Mouse (Mus musculus) heart, postnatal 25 days (tissue): ENCODE results near the gene Cacna2d1. TPM values are rescaled to one million over a fixed set of nuclear protein-coding genes. Genes with fewer than 3 reads are reported as not detected.

Experiments used
- DNase-seq: peaks from one replicate; pipeline ENCODE4 v3.0.0; 2022; ENCODE audit warnings: low spot score
- intact Hi-C: fragments of 180-260 bp; cut with DNase I; formaldehyde crosslinking; loops from one replicate; pipeline ENCODE4 v1.15.1; 2025
- total RNA-seq, 2 experiments: library from RNA; stranded (reverse); gene quantifications; 2 replicates each; pipeline ENCODE4 v1.2.3; 2021

Gene Cacna2d1
- total RNA-seq, 2 experiments from 2014 or later = 97.0 to 105 TPM

DNA sequence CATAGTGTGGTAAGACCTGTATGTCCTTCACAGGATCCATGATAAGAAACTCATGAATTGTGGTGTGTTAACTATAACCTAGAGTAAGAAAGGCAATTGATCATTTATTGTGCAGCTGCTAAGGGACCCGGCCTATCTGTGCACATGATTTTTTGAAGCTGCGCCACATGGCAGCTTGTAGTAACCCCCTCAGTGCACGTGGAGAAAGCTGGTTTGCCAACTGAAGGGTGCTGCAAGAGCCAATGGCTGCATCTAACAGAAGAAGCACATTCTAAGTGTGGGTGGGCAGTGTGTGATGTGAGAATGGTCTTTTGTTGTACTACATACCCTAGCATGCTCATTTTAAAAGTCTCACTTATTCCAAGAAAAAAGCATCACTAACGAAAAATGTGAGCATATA, 302.1 kb downstream of the Cacna2d1 start:
- intact Hi-C loops = no loop called here
- no peak for DNase-seq

- DNase-seq = peak; percentile 55
- intact Hi-C loops = no loop called here
These were observed 303.5 kb downstream of the Cacna2d1 start for GRCm38 (mm10) chr5:16237972-16238371.

DNA sequence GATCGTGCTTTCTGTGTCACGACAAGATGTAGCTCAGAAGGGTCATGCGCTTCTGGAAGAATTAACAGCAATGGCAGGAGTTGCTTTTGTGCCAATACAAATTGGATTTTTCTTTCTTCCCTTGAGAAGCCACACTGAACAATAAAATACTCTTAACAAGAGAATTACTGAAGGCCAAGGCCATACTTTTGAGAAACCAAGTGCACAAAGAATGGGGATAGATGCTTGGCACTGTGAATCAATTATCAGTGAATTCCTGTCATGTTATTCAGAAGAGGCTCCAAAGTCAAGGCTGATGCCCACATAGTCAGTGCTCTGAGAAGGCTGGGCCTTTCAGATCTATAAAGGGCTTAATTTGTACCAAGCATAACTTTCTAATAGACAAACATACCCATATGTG, 305.8 kb downstream of the Cacna2d1 start:
- DNase-seq = no peak
- intact Hi-C loops = no loop called here

DNA sequence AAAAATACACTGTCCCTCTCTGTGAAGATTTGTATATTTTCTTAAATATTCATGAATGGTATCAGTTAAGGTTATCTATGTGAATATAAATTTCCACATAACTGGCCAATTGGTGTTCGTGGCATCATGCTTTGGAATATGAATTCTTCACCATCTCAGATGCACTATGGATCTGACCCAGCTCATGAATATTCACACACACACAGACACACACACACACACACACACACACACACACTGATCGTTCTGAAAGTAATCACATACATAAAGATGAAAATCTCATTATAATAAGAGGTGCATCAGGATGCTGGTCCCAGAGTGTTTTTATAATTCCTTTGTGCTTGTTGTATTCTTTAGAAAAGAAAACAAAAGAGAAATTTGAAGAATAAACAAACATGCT, 309.1 kb downstream of the Cacna2d1 start:
- DNase-seq = no peak
- intact Hi-C loops = no loop called here

DNA sequence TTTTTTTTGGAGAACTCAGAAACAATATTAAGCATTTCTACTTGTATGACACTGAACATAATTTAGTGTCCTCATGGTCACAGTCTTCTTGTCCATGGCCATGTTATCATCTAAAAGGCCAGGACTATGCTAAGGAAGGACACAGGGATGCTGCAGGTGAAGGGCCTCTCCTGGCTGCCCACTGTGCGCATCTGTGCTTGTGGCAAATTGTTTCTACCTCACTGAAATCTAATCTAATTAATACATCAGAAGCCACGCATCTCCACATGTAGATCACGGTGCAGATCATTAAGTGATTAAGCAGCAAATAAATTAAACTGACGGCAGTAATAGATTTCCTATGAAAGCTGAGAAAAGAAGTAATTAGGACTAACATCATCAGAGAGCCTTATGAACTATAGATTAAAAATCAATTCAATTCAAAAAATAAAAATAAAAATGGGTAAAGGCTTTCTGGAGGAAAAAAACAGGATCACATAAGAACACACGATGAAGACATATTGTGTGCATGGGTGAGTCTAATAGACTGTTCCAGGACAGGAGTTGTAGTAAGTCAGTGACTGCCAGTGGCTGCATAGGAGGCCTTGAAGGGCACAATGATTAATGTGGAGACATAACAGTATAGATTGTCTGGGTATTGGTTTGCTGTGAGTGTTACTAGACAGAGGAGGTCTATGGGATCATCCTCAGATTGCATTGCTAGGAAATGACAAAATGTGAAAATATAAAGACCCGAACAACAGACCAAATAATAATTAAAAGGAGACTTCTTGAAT, 318.4 kb downstream of the Cacna2d1 start:
- intact Hi-C loops = no loop called here
- no peak for DNase-seq

- no peak for DNase-seq
- intact Hi-C loops = no loop called here
These were observed 319.3 kb downstream of the Cacna2d1 start for GRCm38 (mm10) chr5:16253768-16254167.

- intact Hi-C loops = no loop called here
- DNase-seq = no peak
These were observed 330.9 kb downstream of the Cacna2d1 start for GRCm38 (mm10) chr5:16265385-16265784.

GRCm38 (mm10) chr5:16277058-16277457, 342.6 kb downstream of the Cacna2d1 start:
- intact Hi-C loops = no loop called here

GRCm38 (mm10) chr5:16281229-16281628, 346.7 kb downstream of the Cacna2d1 start:
- no peak for DNase-seq
- intact Hi-C loops = no loop called here

More at GRCm38 (mm10) chr5:16277058-16277457, 342.6 kb downstream of the Cacna2d1 start:
- DNase-seq = no peak

GRCm38 (mm10) chr5:16293223-16293622, 358.7 kb downstream of the Cacna2d1 start:
- no peak for DNase-seq
- intact Hi-C loops = loop anchor here (5.0 to 10.0 kb wide), 3 partner anchors 358 to 588 kb away; partner anchors contain the start of gene Cacna2d1

GRCm38 (mm10) chr5:16293825-16294224, 359.3 kb downstream of the Cacna2d1 start:
- DNase-seq = no peak
- intact Hi-C loops = loop anchor here (5.0 to 10.0 kb wide), 3 partner anchors 359 to 589 kb away; partner anchors contain the start of gene Cacna2d1

DNA sequence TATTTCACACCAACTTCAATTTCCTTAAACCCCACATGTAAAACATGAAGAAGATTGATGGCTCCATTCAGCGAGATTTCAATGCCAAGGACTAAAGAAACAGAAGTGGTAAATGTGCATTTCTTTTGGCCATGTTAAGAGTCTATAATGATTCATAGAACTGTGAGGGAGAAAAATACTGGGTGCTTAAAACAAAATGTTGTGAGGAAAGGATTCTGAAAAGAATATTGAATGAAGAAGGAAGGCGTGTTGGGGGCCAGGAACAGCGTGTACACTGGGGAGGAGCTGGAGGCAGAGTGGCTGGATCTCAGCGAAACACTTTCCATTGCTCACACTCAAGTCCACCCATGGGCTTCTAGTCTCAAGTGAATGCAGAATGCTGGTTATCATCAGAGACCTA, 360.2 kb downstream of the Cacna2d1 start:
- intact Hi-C loops = loop anchor here (5.0 to 10.0 kb wide), 3 partner anchors 360 to 590 kb away; partner anchors contain the start of gene Cacna2d1
- DNase-seq = no peak

DNA sequence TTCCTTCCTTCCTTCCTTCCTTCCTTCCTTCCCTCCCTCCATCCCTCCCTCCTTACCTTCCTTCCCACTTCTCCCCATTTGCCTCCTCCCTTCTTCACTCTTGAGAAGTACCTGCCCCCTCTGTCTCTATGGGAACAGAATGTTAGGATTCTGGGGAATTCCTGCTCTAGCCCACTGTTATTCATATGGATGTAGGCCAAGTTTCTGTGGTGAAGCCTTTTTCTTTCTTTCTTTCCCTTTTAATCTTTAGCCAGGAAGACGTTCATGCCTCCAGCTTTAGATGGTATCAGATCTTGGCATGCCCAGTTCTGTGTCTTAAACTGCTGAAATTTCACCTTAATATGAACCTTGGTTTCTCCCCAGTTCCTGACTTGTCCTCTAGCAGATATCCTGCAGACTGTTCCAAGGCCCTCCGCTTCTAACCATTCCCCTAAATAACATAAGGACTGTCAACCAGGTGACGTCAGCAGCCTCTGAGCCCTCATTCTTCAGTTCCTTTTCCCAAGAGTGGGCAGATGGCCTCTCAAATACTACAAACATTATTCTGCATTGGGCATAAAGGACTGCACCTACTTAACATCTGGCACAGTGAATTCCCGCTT, 362.8 kb downstream of the Cacna2d1 start:
- intact Hi-C loops = loop anchor here (10.0 kb wide), 2 partner anchors 362 to 592 kb away; partner anchors contain the start of gene Cacna2d1

GRCm38 (mm10) chr5:16299631-16300030, 365.1 kb downstream of the Cacna2d1 start:
- intact Hi-C loops = loop anchor here (10.0 kb wide), 2 partner anchors 365 to 595 kb away; partner anchors contain the start of gene Cacna2d1

More for the DNA sequence above, 362.8 kb downstream of the Cacna2d1 start:
- DNase-seq = no peak

GRCm38 (mm10) chr5:16309168-16310006, 374.9 kb downstream of the Cacna2d1 start:
- DNase-seq = no peak
- intact Hi-C loops = loop anchor here (5.0 kb wide), 1 partner anchor 558 kb away; no protein-coding TSS in a partner anchor

More at GRCm38 (mm10) chr5:16299631-16300030, 365.1 kb downstream of the Cacna2d1 start:
- no peak for DNase-seq

DNA sequence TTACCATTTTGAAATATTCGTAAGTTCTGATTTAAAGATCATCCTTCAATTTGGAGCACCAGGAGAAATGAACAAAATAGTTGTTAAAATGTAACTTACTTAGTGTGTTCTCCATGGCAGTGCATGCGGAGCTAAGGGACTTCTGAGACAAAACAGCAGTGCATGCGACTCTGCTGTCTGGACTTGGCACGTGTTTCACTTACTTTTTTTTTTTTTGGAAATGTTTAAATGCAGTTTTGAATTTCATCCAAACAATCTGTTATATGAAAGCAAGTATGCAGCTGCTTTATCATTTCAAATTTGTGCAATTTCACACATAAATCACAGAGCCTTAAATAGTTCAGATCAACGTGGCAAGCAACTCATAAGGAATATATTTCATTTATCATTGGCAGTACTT, 379.8 kb downstream of the Cacna2d1 start:
- DNase-seq = no peak
- intact Hi-C loops = no loop called here

GRCm38 (mm10) chr5:16315983-16316390, 381.5 kb downstream of the Cacna2d1 start:
- DNase-seq = no peak
- intact Hi-C loops = no loop called here

DNA sequence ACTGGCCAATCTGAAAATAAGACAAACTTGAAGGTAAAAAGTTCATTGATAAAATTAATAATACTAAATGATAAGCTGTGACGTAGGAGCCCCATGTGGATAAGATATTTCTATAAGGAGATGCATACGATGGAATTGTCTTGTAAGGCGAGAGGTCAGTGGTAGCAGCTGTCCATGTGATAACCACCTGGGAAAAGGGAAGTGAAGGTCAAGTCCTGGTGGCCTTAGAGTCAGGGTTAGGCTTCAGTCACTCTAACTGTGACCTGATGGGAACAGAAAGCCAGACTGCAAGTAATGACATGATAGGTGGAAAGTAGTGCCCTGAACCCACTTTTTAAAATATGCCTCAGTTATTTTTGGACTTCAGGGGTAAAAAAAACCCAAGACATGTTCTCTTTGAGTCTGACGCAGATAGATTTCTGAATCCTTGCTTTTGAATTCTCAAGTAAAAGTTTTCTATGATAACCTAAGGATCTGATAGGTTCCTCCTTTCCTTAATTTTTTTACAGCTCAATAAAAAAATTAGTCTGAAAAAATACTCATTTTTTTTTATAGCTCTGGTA, 383.3 kb downstream of the Cacna2d1 start:
- intact Hi-C loops = no loop called here
- no peak for DNase-seq

- no peak for DNase-seq
- intact Hi-C loops = no loop called here
These were observed 392.1 kb downstream of the Cacna2d1 start for GRCm38 (mm10) chr5:16326610-16327009.

- intact Hi-C loops = no loop called here
- no peak for DNase-seq
These were observed 410.9 kb downstream of the Cacna2d1 start for GRCm38 (mm10) chr5:16345393-16345792.
